ENCODE assay signal across 8 mouse cellular contexts in the genomic region with DNA sequence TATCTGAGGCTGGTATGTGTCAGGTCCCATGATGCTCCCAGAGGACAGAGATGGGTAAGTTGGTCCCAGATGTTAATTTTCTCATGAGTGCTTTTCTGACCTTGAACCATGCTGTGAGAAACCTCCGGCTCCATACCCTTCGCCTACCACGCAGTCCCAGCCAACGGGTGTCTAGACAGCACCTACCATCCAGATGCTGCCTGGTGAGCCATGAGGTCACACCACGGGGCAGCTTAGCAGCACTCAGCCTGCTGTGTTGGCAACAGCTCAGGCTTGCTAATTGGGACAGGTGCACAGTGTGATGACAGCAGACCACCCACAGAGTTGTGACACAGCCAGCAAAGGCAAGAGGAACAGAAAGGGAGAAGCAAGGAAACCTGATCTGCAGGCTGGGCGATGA.
DNase-seq lines count a peak whose midpoint lies in the region; ATAC-seq and TF ChIP-seq lines count a peak whose summit lies in the region.
"Had no signal": no experiment of that assay in that cellular context is flagged by ENCODE, and none has a peak within 500 bp of the region (broad histone marks: within the 10 kb centered on the region; RNA-seq: fewer than 3 reads in every experiment).

No protein-coding gene starts in this region.

- H3K79me2 ChIP-seq in C2C12 (ENCODE audit: control insufficient read depth, insufficient read depth): no peaks in the 10 kb centered on the region

- DNase-seq in 3T3-L1 (ENCODE audit: low read depth, low spot score): peak; percentile 34
- peak; percentile 29 for DNase-seq in embryo, embryonic 11 days
- DNase-seq in frontal cortex, postnatal 14 days (ENCODE audit: low spot score in 2 of 2): no peak
- DNase-seq in frontal cortex, postnatal 10 days (ENCODE audit: low spot score in 2 of 2): no peak
- DNase-seq in urinary bladder, postnatal 25 days (ENCODE audit: low spot score): no peak
- DNase-seq: liver, embryonic 13.5 days had no signal

- no peaks in the 10 kb centered on the region for H3K4me1 ChIP-seq in hindbrain, embryonic 16.5 days (ENCODE audit: control insufficient read depth, insufficient read depth, low read depth, low read length)
- H3K4me1 ChIP-seq: liver, embryonic 13.5 days had no signal

- no peaks in the 10 kb centered on the region for H3K27me3 ChIP-seq in C2C12 (ENCODE audit: control insufficient read depth, insufficient read depth, insufficient read length)
- H3K27me3 ChIP-seq in hindbrain, embryonic 16.5 days (replicated peaks; ENCODE audit: control insufficient read depth, insufficient read depth, low read length): no peaks in the 10 kb centered on the region
- H3K27me3 ChIP-seq: liver, embryonic 13.5 days had no signal

- H3K27ac ChIP-seq in hindbrain, embryonic 16.5 days (ENCODE audit: low read depth, low read length): no peak overlapping the region
- H3K27ac ChIP-seq: liver, embryonic 13.5 days had no signal

- H3K36me3 ChIP-seq in C2C12 (ENCODE audit: control insufficient read depth, insufficient read depth): no peaks in the 10 kb centered on the region
- no peaks in the 10 kb centered on the region for H3K36me3 ChIP-seq in hindbrain, embryonic 16.5 days (ENCODE audit: control insufficient read depth, insufficient read depth, low read length)
- H3K36me3 ChIP-seq: liver, embryonic 13.5 days had no signal

- WGBS in hindbrain, embryonic 16.5 days: 36% methylated on average over 6 of the region's 6 CpGs

- H3K79me3 ChIP-seq in C2C12 (ENCODE audit: low read depth): no peaks in the 10 kb centered on the region

- no peak overlapping the region for H3ac ChIP-seq in C2C12 (ENCODE audit: control insufficient read depth, insufficient read length, low read depth)

- no peak overlapping the region for H3K9ac ChIP-seq in hindbrain, embryonic 16.5 days (ENCODE audit: low read depth, low read length)
- H3K9ac ChIP-seq: liver, embryonic 13.5 days had no signal

- ATAC-seq in hindbrain, embryonic 16.5 days: peak; percentile 72

- no peak for TF ChIP-seq CTCF in C2C12 (IDR thresholded peaks at IDR 0.05; ENCODE audit: control insufficient read depth, insufficient read depth, insufficient read length)

- no peaks in the 10 kb centered on the region for H3K9me3 ChIP-seq in hindbrain, embryonic 16.5 days (ENCODE audit: control insufficient read depth, low read length)
- H3K9me3 ChIP-seq: liver, embryonic 13.5 days had no signal

- no peak overlapping the region for H3K4me2 ChIP-seq in hindbrain, embryonic 16.5 days (ENCODE audit: low read length)
- H3K4me2 ChIP-seq: liver, embryonic 13.5 days had no signal

- H3K4me3 ChIP-seq in C2C12 (ENCODE audit: insufficient read depth, poor library complexity, severe bottlenecking): no peak overlapping the region
- H3K4me3 ChIP-seq in hindbrain, embryonic 16.5 days (ENCODE audit: low read length): no peak overlapping the region
- H3K4me3 ChIP-seq: liver, embryonic 13.5 days had no signal

TF ChIP-seq in C2C12, 6 proteins besides CTCF, POLR2A, EP300 and RAD21:
- TF ChIP-seq CEBPB (IDR thresholded peaks at IDR 0.05; ENCODE audit: low read depth) (no peak), MYOD1 (IDR thresholded peaks at IDR 0.05; ENCODE audit: control insufficient read depth, insufficient read length, low read depth) (peak; percentile 76)

Comparison
In these comparisons a context has a peak if more than half of its experiments do, and no peak if none do; other contexts are left out.
1. DNase-seq: peak in 3T3-L1 (single experiment) and embryo, embryonic 11 days (single experiment); none in frontal cortex, postnatal 14 days (0 of 2), frontal cortex, postnatal 10 days (0 of 2) and urinary bladder, postnatal 25 days (single experiment).